In the genomic region with DNA sequence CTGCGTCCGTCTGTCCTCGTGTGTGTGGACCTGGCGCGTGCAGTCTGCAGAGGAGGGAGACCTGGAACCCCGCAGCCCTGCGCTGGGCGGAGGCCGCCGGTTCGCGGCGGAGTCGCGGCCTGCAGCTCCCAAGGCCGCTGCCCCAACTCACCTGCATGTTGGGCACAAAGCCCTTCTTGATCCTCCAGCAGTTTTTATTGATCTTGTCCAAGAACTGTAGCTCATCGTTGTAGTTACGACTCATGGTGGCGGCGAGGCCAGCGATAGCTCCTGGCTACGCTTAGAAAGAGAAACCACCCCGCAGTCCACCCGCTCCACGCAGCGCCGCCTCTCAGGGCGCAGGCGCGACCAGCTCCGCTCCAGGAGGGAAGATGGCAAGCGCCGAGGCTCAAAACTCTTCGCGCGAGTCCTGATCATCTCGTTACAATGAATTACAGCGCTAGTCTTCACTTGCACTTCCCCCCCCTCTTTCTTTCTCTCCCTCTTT, we compare ENCODE assay signal across 8 mouse cellular contexts. TPM values are rescaled to one million over a fixed set of nuclear protein-coding genes. Genes with fewer than 3 reads are reported as not detected.
DNase-seq lines count a peak whose midpoint lies in the region; ATAC-seq lines count a peak whose summit lies in the region.

A gene (minus strand): TSS at position 360 of the 487 bp plus-strand sequence.

- H3K4me1 ChIP-seq in hindbrain, embryonic 12.5 days: peaks cover 8% of the 10 kb centered on the region

- peak within 1 kb of the TSS; percentile 93 for H3K9ac ChIP-seq in hindbrain, embryonic 12.5 days

- H3K27ac ChIP-seq in hindbrain, embryonic 12.5 days: peak within 1 kb of the TSS; percentile 74

- WGBS in hindbrain, embryonic 12.5 days: under 1% methylated on average over 38 of the region's 38 CpGs

- peak; percentile 93 for ATAC-seq in hindbrain, embryonic 12.5 days (ENCODE audit: low FRiP score)

- no peaks in the 10 kb centered on the region for H3K9me3 ChIP-seq in hindbrain, embryonic 12.5 days (replicated peaks)

- peak; percentile 99 for DNase-seq in NIH3T3 (ENCODE audit: low read depth)
- peak; percentile 98 to 99 for DNase-seq in cerebellum, postnatal 10 days
- DNase-seq in frontal cortex, postnatal 10 days (ENCODE audit: low spot score in 2 of 2): peak; percentile 91 to 97
- DNase-seq in layer of hippocampus, postnatal 14 days (ENCODE audit: low spot score in 2 of 2): peak; percentile 96 to 98
- peak; percentile 98 for DNase-seq in lung, postnatal 14 days
- DNase-seq in retina, adult 2 months (ENCODE audit: low read depth, low spot score): peak; percentile 95
- DNase-seq in thymus, postnatal 36 days: peak; percentile 96 to 98

- H3K27me3 ChIP-seq in hindbrain, embryonic 12.5 days: no peaks in the 10 kb centered on the region

- peak within 1 kb of the TSS; percentile 92 for H3K4me2 ChIP-seq in hindbrain, embryonic 12.5 days (replicated peaks)

- H3K4me3 ChIP-seq in hindbrain, embryonic 12.5 days: peak within 1 kb of the TSS; percentile 92

- H3K36me3 ChIP-seq in hindbrain, embryonic 12.5 days: peaks cover 28% of the 10 kb centered on the region

RNA-seq across cellular contexts. Expression of the gene that starts here (rescaled TPM):
- polyA plus RNA-seq in hindbrain, embryonic 12.5 days (2016; fragmentation: Nextera tagmentation; extraction: Ambion mirVana): 186 and 192 TPM in 2 replicates
- 100 to 1,000 TPM in 1 of 2 experiments, 10 to 100 TPM in 1; 98.4 to 106 TPM for total RNA-seq in layer of hippocampus, postnatal 14 days (2021)

Comparison
In these comparisons a context has a peak if more than half of its experiments do, and no peak if none do; other contexts are left out.
1. Peak in every context shown above with its lines: DNase-seq, ATAC-seq, H3K4me3 ChIP-seq and H3K27ac ChIP-seq.